Mouse (Mus musculus) adrenal gland, postnatal 36 days (tissue): ENCODE measurements around the gene Kir3dl1. TPM values are rescaled to one million over a fixed set of nuclear protein-coding genes. Genes with fewer than 3 reads are reported as not detected.
"Not testable (repeated sequence)": the region's sequence is repeated elsewhere in the genome, so short reads cannot be mapped to it uniquely, and the experiment has no call there.

Experiments used
- DNase-seq, 2 experiments: peaks; one replicate each; pipeline ENCODE4 v3.0.0; 2021; ENCODE audit warnings: mixed read lengths in 1 of 2
- long read RNA-seq, 2 experiments: library from polyadenylated mRNA; stranded (forward); transcript quantifications; one replicate each; pipeline ENCODE4 v2.0.0; 2021; ENCODE audit warnings: borderline sequencing depth in 2 of 2
- total RNA-seq, 2 experiments: library from RNA; stranded (reverse); gene quantifications; 2 replicates each; pipeline ENCODE4 v1.2.3; 2021

The Kir3dl1 gene
- total RNA-seq = not detected
- long read RNA-seq, experiment 1 = 0 reads
- long read RNA-seq, experiment 2 = 0 reads

DNA sequence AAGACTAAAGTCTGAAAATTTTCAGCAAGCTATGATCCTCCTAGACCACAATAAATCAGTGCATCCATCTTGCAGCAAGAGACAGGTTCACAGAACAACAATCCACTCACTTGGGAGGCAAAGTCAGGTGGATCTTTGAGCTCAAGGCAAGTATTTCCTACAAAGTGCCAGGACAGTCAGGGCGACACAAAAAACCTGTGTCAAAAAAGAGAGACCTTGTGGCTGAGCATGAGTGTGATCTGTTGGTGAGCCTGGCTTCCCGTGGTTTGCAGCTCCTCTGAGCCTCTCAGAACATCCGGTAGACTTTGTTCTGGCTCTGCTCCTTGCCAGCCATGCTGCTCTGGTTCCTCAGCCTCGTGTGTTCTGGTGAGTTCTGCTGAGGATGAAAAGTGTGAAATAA lies at the start of gene Kir3dl1:
Gene Kir3dl1, plus strand, starts transcription at position 301 of the 400 bp plus-strand sequence.
- not testable (repeated sequence) for DNase-seq

GRCm38 (mm10) chrX:136543956-136544355 lies 26.2 kb downstream of the Kir3dl1 start, which contains the start of gene Kir3dl2:
TSS of gene Kir3dl2 (minus strand) at chrX:136544056.
- DNase-seq = not testable (repeated sequence)

DNA sequence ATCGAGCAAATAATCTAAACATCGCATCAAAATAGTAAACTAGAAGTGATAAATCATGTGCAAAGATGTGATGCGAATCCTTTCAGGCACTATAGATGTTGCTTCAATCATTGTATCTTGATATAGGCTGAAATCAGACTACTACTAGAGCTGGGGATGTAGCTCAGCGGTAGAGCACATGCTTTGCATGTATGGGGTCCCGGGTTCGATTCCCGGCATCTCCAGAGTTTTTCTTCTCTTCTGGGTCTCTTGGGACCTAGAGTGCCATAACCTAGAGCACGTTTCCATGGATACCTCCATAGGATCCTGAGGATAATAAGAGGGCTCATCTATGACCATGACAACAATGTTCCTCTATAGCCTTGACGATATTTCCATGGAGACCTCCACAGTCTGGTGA lies 51.3 kb downstream of the Kir3dl1 start:
- not testable (repeated sequence) for DNase-seq

Other genes starting within 250 kb of the Kir3dl1 start
- gene Bex3, start 247.7 kb upstream of the Kir3dl1 start, total RNA-seq = 100 to 1,000 TPM; 126 to 285 TPM
- not detected for gene Kir3dl2, start 26.1 kb downstream of the Kir3dl1 start, total RNA-seq
- gene Tceal3, start 72.8 kb downstream of the Kir3dl1 start, total RNA-seq = 10 to 100 TPM; 18.8 to 34.0 TPM
- 10 to 100 TPM; 12.6 to 14.0 TPM for gene Tceal1, start 190.0 kb downstream of the Kir3dl1 start, total RNA-seq
- gene Morf4l2, start 225.7 kb downstream of the Kir3dl1 start, total RNA-seq = 100 to 1,000 TPM; 280 to 471 TPM